Mouse (Mus musculus) hindbrain, embryonic 15.5 days (tissue): Measurements from ENCODE around the gene Tmem200c. TPM values are rescaled to one million over a fixed set of nuclear protein-coding genes. Genes with fewer than 3 reads are reported as not detected.

Experiments
- ATAC-seq: fragments of 200-750 bp; cut with Nextera tagmentation; 2 replicates; pipeline ENCODE4 v1.8.0; 2017; ENCODE audit warnings: low read depth, moderate number of reproducible peaks, moderate TSS enrichment; ENCODE audit not compliant: low FRiP score
- H3K27ac ChIP-seq: fragments of 300-500 bp; sonication (generic); replicated peaks from 2 replicates; pipeline ENCODE4 v1.5.1; 2015; ENCODE audit warnings: mild to moderate bottlenecking, inconsistent platforms
- H3K27me3 ChIP-seq: fragments of 300-500 bp; sonication (generic); 2 replicates; pipeline ENCODE4 v1.6.1; 2015; ENCODE audit warnings: control low read depth, inconsistent platforms
- H3K36me3 ChIP-seq: fragments of 300-500 bp; sonication (generic); 2 replicates; pipeline ENCODE4 v1.6.1; 2015; ENCODE audit warnings: control low read depth, inconsistent platforms
- H3K4me1 ChIP-seq: fragments of 300-500 bp; sonication (generic); replicated peaks from 2 replicates; pipeline ENCODE4 v1.6.1; 2015; ENCODE audit warnings: control low read depth, inconsistent platforms
- H3K4me2 ChIP-seq: fragments of 300-500 bp; sonication (generic); 2 replicates; pipeline ENCODE4 v1.6.1; 2015; ENCODE audit warnings: moderate library complexity, mild to moderate bottlenecking, inconsistent platforms
- H3K4me3 ChIP-seq: fragments of 300-500 bp; sonication (generic); 2 replicates; pipeline ENCODE4 v1.5.1; 2015; ENCODE audit warnings: mild to moderate bottlenecking, inconsistent platforms
- H3K9ac ChIP-seq: fragments of 300-500 bp; sonication (generic); 2 replicates; pipeline ENCODE4 v1.6.1; 2015; ENCODE audit warnings: inconsistent platforms
- H3K9me3 ChIP-seq: fragments of 300-500 bp; sonication (generic); 2 replicates; pipeline ENCODE4 v1.6.1; 2016; ENCODE audit warnings: control low read depth, inconsistent platforms
- WGBS: fragments of 180-500 bp; shearing (Covaris S2); methylation state at CpG from one replicate; pipeline ENCODE4 v1.1.7; 2015; 5-methylcytosine and 5-hydroxymethylcytosine counted together
- polyA plus RNA-seq: library from polyadenylated mRNA; unstranded; fragments of >200 nt; fragmentation: Nextera tagmentation; extraction: Ambion mirVana; gene quantifications from 2 replicates; pipeline ENCODE4 v1.2.1, GENCODE M21; 2015

Tmem200c gene
- polyA plus RNA-seq, 1 experiment from 2014 or later: 4.6 TPM

GRCm38 (mm10) chr17:68852171-68852966 lies 25.9 kb downstream of the Tmem200c start:
- H3K4me2 ChIP-seq: no peak overlapping the region
- no peak overlapping the region for H3K4me3 ChIP-seq
- no peaks in the 10 kb centered on the region for H3K36me3 ChIP-seq
- H3K27ac ChIP-seq: no peak overlapping the region
- no peak for ATAC-seq
- 0 out of 2 replicates have a peak, but pooled peaks cover 4% of the 10 kb centered on the region for H3K4me1 ChIP-seq
- no peak overlapping the region for H3K9ac ChIP-seq
- no peaks in the 10 kb centered on the region for H3K27me3 ChIP-seq
- no peaks in the 10 kb centered on the region for H3K9me3 ChIP-seq
- WGBS: 74% methylated on average over 7 of the region's 7 CpGs

DNA sequence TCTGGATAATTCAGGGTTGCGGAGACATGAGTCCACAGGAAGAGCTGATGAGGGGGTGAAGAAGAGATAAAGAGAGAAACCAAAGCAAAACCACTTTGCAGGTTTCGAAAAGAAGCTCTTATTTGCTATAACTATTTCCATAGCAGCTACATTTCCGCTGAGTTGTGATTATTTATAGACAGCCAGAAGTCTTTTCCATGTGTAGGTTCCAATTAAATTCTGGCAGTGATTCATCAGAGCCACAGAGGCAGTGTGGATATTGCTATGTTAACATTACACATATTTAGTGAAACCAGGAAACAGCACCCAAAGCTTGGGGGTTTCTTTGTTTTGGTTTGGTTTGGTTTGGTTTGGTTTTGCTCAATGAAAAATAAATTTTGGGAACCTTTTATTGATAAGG lies 37.8 kb downstream of the Tmem200c start:
- Histone ChIP-seq H3K9ac (no peak overlapping the region), H3K36me3 (no peaks in the 10 kb centered on the region), H3K4me1 (no peaks in the 10 kb centered on the region), H3K27me3 (no peaks in the 10 kb centered on the region), H3K4me2 (no peak overlapping the region), H3K4me3 (no peak overlapping the region), H3K9me3 (no peaks in the 10 kb centered on the region), H3K27ac (no peak overlapping the region)
- ATAC-seq: no peak
- 84% methylated on average over 3 of the region's 3 CpGs for WGBS

- Histone ChIP-seq H3K4me2 (no peak overlapping the region), H3K27me3 (no peaks in the 10 kb centered on the region), H3K9me3 (no peaks in the 10 kb centered on the region), H3K4me1 (no peaks in the 10 kb centered on the region), H3K9ac (no peak overlapping the region), H3K27ac (no peak overlapping the region), H3K36me3 (no peaks in the 10 kb centered on the region), H3K4me3 (no peak overlapping the region)
- ATAC-seq: no peak
These were observed 42.0 kb downstream of the Tmem200c start for GRCm38 (mm10) chr17:68868439-68868838.

DNA sequence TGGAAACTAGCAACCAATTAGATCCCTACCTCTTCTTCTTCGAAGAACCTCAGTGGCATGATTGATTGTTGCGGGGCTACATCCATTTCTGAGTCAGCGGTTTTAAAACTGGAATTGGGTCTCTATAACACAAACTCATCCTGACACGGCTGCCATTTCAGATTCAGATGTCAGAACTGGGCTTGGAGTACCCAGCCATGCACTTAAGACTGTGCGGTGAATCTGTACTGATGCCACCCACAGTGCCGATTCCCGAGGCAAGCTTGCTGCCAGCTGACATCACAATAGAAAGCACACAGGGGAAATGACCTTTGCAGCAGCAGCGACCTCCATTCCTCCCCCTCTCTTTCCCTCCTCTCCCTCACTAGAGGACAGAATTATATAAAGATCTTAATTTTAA lies 47.6 kb downstream of the Tmem200c start:
- H3K36me3 ChIP-seq: no peaks in the 10 kb centered on the region
- no peaks in the 10 kb centered on the region for H3K9me3 ChIP-seq
- no peak overlapping the region for H3K4me3 ChIP-seq
- 34% methylated on average over 8 of the region's 8 CpGs for WGBS
- H3K4me2 ChIP-seq: no peak overlapping the region
- H3K27me3 ChIP-seq: no peaks in the 10 kb centered on the region
- no peak overlapping the region for H3K27ac ChIP-seq
- ATAC-seq: no peak
- H3K9ac ChIP-seq: no peak overlapping the region
- H3K4me1 ChIP-seq: 0 out of 2 replicates have a peak, but pooled peaks cover 3% of the 10 kb centered on the region

- Histone ChIP-seq H3K9ac (no peak overlapping the region), H3K4me1 (0 out of 2 replicates have a peak, but pooled peaks cover 3% of the 10 kb centered on the region), H3K4me2 (no peak overlapping the region), H3K4me3 (no peak overlapping the region), H3K27ac (no peak overlapping the region), H3K27me3 (no peaks in the 10 kb centered on the region), H3K36me3 (no peaks in the 10 kb centered on the region), H3K9me3 (no peaks in the 10 kb centered on the region)
- 74% methylated on average over 5 of the region's 5 CpGs for WGBS
- ATAC-seq: no peak
These were observed 48.8 kb downstream of the Tmem200c start for GRCm38 (mm10) chr17:68875251-68875650.

GRCm38 (mm10) chr17:68875917-68876495 lies 49.6 kb downstream of the Tmem200c start:
- Histone ChIP-seq H3K36me3 (no peaks in the 10 kb centered on the region), H3K4me1 (0 out of 2 replicates have a peak, but pooled peaks cover 3% of the 10 kb centered on the region), H3K27ac (no peak overlapping the region), H3K27me3 (no peaks in the 10 kb centered on the region), H3K4me3 (no peak overlapping the region), H3K4me2 (no peak overlapping the region), H3K9ac (no peak overlapping the region), H3K9me3 (no peaks in the 10 kb centered on the region)
- WGBS: 71% methylated on average over 10 of the region's 10 CpGs
- ATAC-seq: no peak

DNA sequence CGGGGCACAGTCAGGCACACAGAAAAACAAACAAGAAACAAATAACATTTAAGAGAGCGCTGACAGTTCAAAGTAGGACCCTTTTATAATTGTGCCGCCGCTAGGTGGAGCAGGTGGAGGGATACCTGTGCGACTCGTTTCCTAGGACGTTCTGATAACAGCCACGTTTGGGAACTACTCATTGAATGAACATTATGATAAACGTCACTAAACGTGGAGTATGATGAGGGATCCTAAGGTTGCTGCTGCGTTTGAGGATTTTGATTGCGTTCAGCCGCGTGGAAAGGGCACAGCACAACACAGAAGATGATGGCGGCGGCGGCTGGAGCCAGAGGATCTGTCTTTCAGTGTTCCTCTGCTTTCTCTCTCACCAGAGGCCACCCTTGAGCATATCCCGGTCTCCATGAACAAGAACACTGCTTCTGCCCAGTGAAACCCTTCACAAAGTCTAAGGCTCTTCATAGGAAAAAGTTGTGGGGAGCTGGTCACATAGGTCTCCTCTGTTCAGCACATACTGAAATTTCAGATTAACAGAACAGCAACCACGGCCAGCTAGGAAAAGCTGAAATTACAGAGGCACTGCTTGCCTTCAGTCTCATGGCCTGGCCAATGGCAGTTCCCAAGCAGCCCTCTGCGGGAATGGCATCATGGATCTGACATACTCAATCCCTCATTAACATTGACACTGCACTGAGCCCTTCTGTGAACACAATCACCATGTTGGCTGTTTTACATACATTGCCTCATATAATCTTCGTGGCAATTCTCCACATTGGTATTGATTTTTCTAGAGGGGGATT lies 55.5 kb downstream of the Tmem200c start:
- Histone ChIP-seq H3K27me3 (no peaks in the 10 kb centered on the region), H3K36me3 (no peaks in the 10 kb centered on the region), H3K4me1 (0 out of 2 replicates have a peak, but pooled peaks cover 3% of the 10 kb centered on the region), H3K4me3 (peak overlapping the region; percentile 40), H3K4me2 (peak overlapping the region; percentile 65), H3K9ac (peak overlapping the region; percentile 11; the same call in 1 of the 2 replicates), H3K9me3 (no peaks in the 10 kb centered on the region), H3K27ac (peak overlapping the region; percentile 59; the same call in 1 of the 2 replicates)
- ATAC-seq: peak; percentile 89
- WGBS: 12% methylated on average over 21 of the region's 21 CpGs

DNA sequence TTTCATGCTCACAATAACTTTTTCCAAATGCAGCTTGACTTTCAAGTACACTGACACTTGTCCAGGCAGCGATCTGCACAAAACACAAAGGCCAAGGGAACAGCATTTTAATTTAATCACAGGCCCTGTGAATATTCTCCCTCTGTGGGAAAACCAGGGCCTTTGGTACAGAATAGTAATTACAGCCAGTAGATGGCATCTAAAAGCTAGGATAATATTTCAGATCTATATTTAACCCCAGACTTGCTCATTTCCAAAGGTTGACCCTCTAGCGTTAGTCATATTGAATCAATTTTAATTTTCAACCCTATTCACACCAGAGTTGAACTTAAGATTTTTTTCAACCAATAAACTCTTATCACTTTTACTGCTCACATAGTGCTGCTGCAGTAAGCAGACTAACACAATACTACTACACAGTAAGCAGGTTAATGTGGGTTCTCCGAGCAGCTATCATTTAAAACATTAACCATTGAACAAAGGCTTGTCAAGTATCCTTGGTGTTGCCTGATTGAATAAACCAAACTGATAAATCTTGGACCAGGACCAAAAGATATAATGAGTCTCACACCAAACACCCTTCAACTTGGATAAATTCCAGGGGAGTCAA lies 57.2 kb downstream of the Tmem200c start:
- no peaks in the 10 kb centered on the region for H3K27me3 ChIP-seq
- no peak overlapping the region for H3K4me2 ChIP-seq
- 0 out of 2 replicates have a peak, but pooled peaks cover 3% of the 10 kb centered on the region for H3K4me1 ChIP-seq
- no peak overlapping the region for H3K4me3 ChIP-seq
- H3K36me3 ChIP-seq: no peaks in the 10 kb centered on the region
- no peak for ATAC-seq
- no peaks in the 10 kb centered on the region for H3K9me3 ChIP-seq
- no peak overlapping the region for H3K9ac ChIP-seq
- H3K27ac ChIP-seq: no peak overlapping the region
- 76% methylated on average over 3 of the region's 3 CpGs for WGBS

GRCm38 (mm10) chr17:68890672-68891071 lies 64.2 kb downstream of the Tmem200c start:
- 82% methylated on average over 3 of the region's 3 CpGs for WGBS
- H3K4me3 ChIP-seq: no peak overlapping the region
- H3K27ac ChIP-seq: no peak overlapping the region
- H3K9me3 ChIP-seq: no peaks in the 10 kb centered on the region
- no peak overlapping the region for H3K4me2 ChIP-seq
- ATAC-seq: no peak
- no peaks in the 10 kb centered on the region for H3K27me3 ChIP-seq
- no peak overlapping the region for H3K9ac ChIP-seq
- no peaks in the 10 kb centered on the region for H3K4me1 ChIP-seq
- no peaks in the 10 kb centered on the region for H3K36me3 ChIP-seq
